Mouse (Mus musculus): ENCODE measurements around the gene Dnajc6. TPM values are rescaled to one million over a fixed set of nuclear protein-coding genes. Genes with fewer than 3 reads are reported as not detected.

Dnajc6 gene
- polyA plus RNA-seq, 1 experiment from 2014 or later = 0.51 TPM

GRCm38 (mm10) chr4:101508851-101509577, 12.6 kb downstream of the Dnajc6 start:
- DNase-seq (ENCODE audit: low spot score) = peak; percentile 55
- H3K36me3 ChIP-seq = no peaks in the 10 kb centered on the region
- H3K27me3 ChIP-seq (ENCODE audit: low read depth, poor library complexity, severe bottlenecking) = peaks cover 21% of the 10 kb centered on the region
- H3K4me1 ChIP-seq = peaks cover 13% of the 10 kb centered on the region
- H3K4me3 ChIP-seq = peak overlapping the region; percentile 55
- H3K27ac ChIP-seq = 0 out of 2 replicates have a peak overlapping the region, but pooled peaks have one; percentile 28
- no peaks in the 10 kb centered on the region for H3K9me3 ChIP-seq (replicated peaks)
- 3% methylated on average over 30 of the region's 30 CpGs for WGBS

GRCm38 (mm10) chr4:101510111-101510903, 13.9 kb downstream of the Dnajc6 start:
- no peak for DNase-seq (ENCODE audit: low spot score)
- peaks cover 21% of the 10 kb centered on the region for H3K27me3 ChIP-seq (ENCODE audit: low read depth, poor library complexity, severe bottlenecking)
- no peak overlapping the region for H3K27ac ChIP-seq
- no peaks in the 10 kb centered on the region for H3K9me3 ChIP-seq (replicated peaks)
- 86% methylated on average over 8 of the region's 8 CpGs for WGBS
- H3K4me1 ChIP-seq = peaks cover 13% of the 10 kb centered on the region
- H3K36me3 ChIP-seq = no peaks in the 10 kb centered on the region
- no peak overlapping the region for H3K4me3 ChIP-seq

- no peak for DNase-seq (ENCODE audit: low spot score)
- Histone ChIP-seq H3K9me3 (replicated peaks) (no peaks in the 10 kb centered on the region), H3K27ac (no peak overlapping the region), H3K36me3 (no peaks in the 10 kb centered on the region), H3K4me3 (no peak overlapping the region), H3K4me1 (peaks cover 13% of the 10 kb centered on the region), H3K27me3 (ENCODE audit: low read depth, poor library complexity, severe bottlenecking) (peaks cover 21% of the 10 kb centered on the region)
- WGBS = 84% methylated on average over 5 of the region's 5 CpGs
These were observed 14.4 kb downstream of the Dnajc6 start for GRCm38 (mm10) chr4:101510904-101511210.

DNA sequence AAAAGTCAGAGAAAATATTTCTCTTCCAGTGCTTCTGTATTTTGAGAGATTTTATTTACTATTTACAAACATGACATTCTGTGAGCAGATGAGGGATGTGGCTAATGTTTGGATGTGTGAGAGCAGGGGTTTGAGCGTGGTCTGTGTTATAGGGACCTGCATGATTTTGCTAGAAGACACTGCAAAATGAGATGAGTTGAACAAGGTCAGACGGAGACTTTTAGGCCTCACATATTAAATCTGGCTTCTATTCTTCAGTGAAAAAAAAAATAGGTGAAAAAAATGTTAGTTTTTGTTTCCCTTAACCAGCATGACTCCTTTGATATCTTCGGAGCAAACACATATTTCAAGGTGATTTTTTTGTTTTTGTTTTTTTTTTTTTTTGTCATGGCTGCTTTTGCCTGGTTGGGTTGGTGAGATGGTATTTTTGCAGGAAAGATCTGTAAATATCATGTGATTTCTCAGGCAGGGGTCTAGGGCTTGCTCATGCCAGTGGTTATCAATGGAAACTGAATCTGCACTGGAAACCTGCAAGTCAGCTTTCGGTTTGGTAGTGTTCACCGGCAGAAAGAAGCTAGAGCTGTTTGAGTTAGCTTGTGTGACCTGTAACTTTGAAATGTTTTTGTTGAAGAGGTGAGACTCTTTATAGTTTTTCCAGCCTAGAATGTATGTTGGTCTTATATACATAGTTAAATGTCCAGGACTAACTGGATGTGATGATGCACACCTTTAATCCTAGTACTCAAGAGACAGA, 15.5 kb downstream of the Dnajc6 start:
- Histone ChIP-seq H3K36me3 (no peaks in the 10 kb centered on the region), H3K9me3 (replicated peaks) (no peaks in the 10 kb centered on the region), H3K27ac (no peak overlapping the region), H3K4me3 (no peak overlapping the region), H3K4me1 (peaks cover 13% of the 10 kb centered on the region), H3K27me3 (ENCODE audit: low read depth, poor library complexity, severe bottlenecking) (peaks cover 21% of the 10 kb centered on the region)
- 92% methylated on average over 5 of the region's 5 CpGs for WGBS
- DNase-seq (ENCODE audit: low spot score) = no peak

GRCm38 (mm10) chr4:101513251-101513650, 16.8 kb downstream of the Dnajc6 start:
- no peak overlapping the region for H3K27ac ChIP-seq
- H3K4me3 ChIP-seq = no peak overlapping the region
- DNase-seq (ENCODE audit: low spot score) = no peak
- no peaks in the 10 kb centered on the region for H3K36me3 ChIP-seq
- peaks cover 13% of the 10 kb centered on the region for H3K4me1 ChIP-seq
- 92% methylated on average over 3 of the region's 3 CpGs for WGBS
- H3K9me3 ChIP-seq (replicated peaks) = no peaks in the 10 kb centered on the region
- peaks cover 21% of the 10 kb centered on the region for H3K27me3 ChIP-seq (ENCODE audit: low read depth, poor library complexity, severe bottlenecking)

DNA sequence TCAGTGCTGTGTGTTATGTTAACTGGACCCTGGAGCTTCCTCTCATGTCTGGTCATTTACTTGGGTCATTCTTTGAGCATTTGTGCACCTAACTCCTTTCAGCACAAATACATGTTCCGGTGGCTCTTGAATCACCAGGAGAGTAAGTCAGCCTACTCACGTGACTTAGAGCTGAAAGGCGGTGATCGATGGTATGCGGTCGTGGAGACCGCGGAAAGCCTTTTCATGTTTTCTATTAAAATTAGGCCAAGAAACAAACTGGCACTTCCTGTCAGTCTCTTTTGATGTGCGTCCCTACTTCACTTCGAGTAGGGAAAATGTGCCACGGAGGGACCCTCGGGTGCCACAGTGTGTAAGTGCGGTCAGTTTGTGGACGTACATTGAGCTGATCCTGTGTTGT, 19.4 kb downstream of the Dnajc6 start:
- Histone ChIP-seq H3K27ac (no peak overlapping the region), H3K4me3 (no peak overlapping the region), H3K4me1 (no peaks in the 10 kb centered on the region), H3K36me3 (no peaks in the 10 kb centered on the region), H3K9me3 (replicated peaks) (no peaks in the 10 kb centered on the region), H3K27me3 (ENCODE audit: low read depth, poor library complexity, severe bottlenecking) (no peaks in the 10 kb centered on the region)
- no peak for DNase-seq (ENCODE audit: low spot score)
- 95% methylated on average over 14 of the region's 14 CpGs for WGBS

GRCm38 (mm10) chr4:101516434-101517168, 20.2 kb downstream of the Dnajc6 start:
- no peak for DNase-seq (ENCODE audit: low spot score)
- Histone ChIP-seq H3K27me3 (ENCODE audit: low read depth, poor library complexity, severe bottlenecking) (no peaks in the 10 kb centered on the region), H3K4me1 (no peaks in the 10 kb centered on the region), H3K9me3 (replicated peaks) (no peaks in the 10 kb centered on the region), H3K36me3 (no peaks in the 10 kb centered on the region), H3K4me3 (no peak overlapping the region), H3K27ac (no peak overlapping the region)
- 84% methylated on average over 17 of the region's 17 CpGs for WGBS

DNA sequence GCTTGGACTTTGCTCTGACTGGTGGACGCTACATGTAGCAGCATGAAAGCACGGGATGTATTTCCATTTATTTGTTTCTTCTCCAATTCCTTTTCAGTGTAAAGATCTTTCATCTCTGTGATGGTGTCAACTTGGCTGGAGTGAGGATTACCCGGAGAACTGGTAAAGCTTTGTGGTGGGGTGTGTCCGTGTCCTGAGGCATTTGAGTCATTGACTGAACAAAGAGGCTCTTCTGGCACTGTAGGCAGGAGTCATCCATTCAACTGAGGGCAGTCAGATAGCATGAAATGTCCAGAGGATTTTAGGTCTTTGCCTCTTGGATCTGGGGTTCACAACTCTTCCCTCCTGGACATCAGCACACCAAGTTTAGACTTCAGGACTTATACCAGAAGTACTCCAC, 35.5 kb downstream of the Dnajc6 start:
- Histone ChIP-seq H3K4me1 (no peaks in the 10 kb centered on the region), H3K27me3 (ENCODE audit: low read depth, poor library complexity, severe bottlenecking) (no peaks in the 10 kb centered on the region), H3K27ac (no peak overlapping the region), H3K36me3 (no peaks in the 10 kb centered on the region), H3K9me3 (replicated peaks) (no peaks in the 10 kb centered on the region), H3K4me3 (no peak overlapping the region)
- WGBS = 82% methylated on average over 4 of the region's 4 CpGs
- DNase-seq (ENCODE audit: low spot score) = no peak

GRCm38 (mm10) chr4:101540516-101540915, 44.1 kb downstream of the Dnajc6 start:
- H3K4me1 ChIP-seq = no peaks in the 10 kb centered on the region
- no peaks in the 10 kb centered on the region for H3K27me3 ChIP-seq (ENCODE audit: low read depth, poor library complexity, severe bottlenecking)
- H3K4me3 ChIP-seq = no peak overlapping the region
- H3K27ac ChIP-seq = no peak overlapping the region
- no peak for DNase-seq (ENCODE audit: low spot score)
- H3K9me3 ChIP-seq (replicated peaks) = no peaks in the 10 kb centered on the region
- 80% methylated on average over 4 of the region's 4 CpGs for WGBS
- no peaks in the 10 kb centered on the region for H3K36me3 ChIP-seq

DNA sequence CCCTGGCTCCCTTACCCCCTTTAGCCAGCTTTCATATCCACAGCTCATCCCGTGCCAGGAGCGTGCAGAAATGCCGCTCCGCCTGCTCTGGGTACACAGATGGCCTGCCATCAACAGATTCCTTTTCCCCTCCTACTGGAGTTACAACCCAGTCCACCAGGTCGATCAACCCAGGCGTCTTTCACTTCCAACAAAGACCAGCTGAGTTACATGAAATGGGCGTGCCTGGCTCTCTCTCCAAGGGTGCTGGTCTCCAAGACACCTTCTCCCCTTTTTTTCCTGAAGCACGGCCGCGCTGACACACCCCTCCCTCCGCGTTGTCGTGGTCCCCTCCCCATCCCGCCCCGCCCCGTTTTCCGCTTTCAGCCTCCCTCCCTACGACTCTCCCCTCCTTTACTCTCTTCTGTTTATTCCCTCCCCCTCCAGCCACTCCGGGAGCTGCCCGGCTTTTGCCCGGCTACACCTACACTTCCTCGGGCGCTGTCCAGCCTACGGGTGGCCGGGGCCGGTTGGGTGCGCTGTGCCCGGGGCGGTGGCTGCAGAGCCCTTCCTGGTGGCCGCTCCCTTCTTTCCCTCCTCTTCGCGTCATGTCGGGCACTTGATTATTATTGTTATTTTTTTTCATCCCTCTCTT, 53.6 kb downstream of the Dnajc6 start:
- Histone ChIP-seq H3K4me1 (peaks cover 13% of the 10 kb centered on the region), H3K27ac (no peak overlapping the region), H3K36me3 (no peaks in the 10 kb centered on the region), H3K4me3 (peak overlapping the region; percentile 45), H3K9me3 (replicated peaks) (no peaks in the 10 kb centered on the region), H3K27me3 (ENCODE audit: low read depth, poor library complexity, severe bottlenecking) (peaks cover 35% of the 10 kb centered on the region)
- WGBS = 1% methylated on average over 33 of the region's 33 CpGs
- DNase-seq (ENCODE audit: low spot score) = peak; percentile 50

DNA sequence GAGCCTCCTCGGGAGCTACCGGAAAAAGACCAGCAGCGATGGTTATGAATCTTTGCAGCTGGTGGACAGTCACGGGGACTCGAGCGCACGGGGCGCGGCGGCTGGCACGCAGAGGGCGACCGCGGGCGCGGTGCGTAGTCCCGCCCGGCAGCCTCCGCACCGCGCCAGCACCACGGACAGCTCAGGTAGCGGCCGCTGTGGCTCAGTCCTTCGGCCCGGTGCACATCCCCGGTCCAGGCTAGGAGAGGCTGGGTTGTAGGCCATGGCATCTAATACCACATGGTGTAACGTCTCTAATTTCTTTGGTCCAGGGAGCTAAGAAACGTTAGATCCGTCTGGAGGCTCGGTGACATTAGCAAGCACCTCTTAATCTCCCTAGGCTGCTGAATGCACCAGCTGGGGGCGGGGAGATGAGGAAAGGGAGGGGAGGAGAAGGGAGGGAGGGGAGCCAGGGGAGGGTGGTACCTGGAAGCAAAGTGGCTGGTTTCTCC, 54.3 kb downstream of the Dnajc6 start:
- no peaks in the 10 kb centered on the region for H3K9me3 ChIP-seq (replicated peaks)
- H3K4me1 ChIP-seq = peaks cover 13% of the 10 kb centered on the region
- WGBS = under 1% methylated on average over 33 of the region's 33 CpGs
- no peaks in the 10 kb centered on the region for H3K36me3 ChIP-seq
- DNase-seq (ENCODE audit: low spot score) = peak; percentile 75
- peak overlapping the region; percentile 45 for H3K4me3 ChIP-seq
- H3K27ac ChIP-seq = no peak overlapping the region
- peaks cover 35% of the 10 kb centered on the region for H3K27me3 ChIP-seq (ENCODE audit: low read depth, poor library complexity, severe bottlenecking)

GRCm38 (mm10) chr4:101551425-101551824, 55.0 kb downstream of the Dnajc6 start:
- Histone ChIP-seq H3K4me3 (no peak overlapping the region), H3K27ac (no peak overlapping the region), H3K36me3 (no peaks in the 10 kb centered on the region), H3K9me3 (replicated peaks) (no peaks in the 10 kb centered on the region), H3K27me3 (ENCODE audit: low read depth, poor library complexity, severe bottlenecking) (peaks cover 35% of the 10 kb centered on the region), H3K4me1 (peaks cover 13% of the 10 kb centered on the region)
- no peak for DNase-seq (ENCODE audit: low spot score)
- WGBS = 23% methylated on average over 4 of the region's 4 CpGs

Data from limb, embryonic 10.5 days (tissue).